Mouse (Mus musculus) lung, postnatal 36 days (tissue): ENCODE measurements around the gene Stambpl1.

Source experiments
- DNase-seq: peaks from one replicate; pipeline ENCODE4 v3.0.0; 2022; ENCODE audit warnings: mixed read lengths

The Stambpl1 gene

DNA sequence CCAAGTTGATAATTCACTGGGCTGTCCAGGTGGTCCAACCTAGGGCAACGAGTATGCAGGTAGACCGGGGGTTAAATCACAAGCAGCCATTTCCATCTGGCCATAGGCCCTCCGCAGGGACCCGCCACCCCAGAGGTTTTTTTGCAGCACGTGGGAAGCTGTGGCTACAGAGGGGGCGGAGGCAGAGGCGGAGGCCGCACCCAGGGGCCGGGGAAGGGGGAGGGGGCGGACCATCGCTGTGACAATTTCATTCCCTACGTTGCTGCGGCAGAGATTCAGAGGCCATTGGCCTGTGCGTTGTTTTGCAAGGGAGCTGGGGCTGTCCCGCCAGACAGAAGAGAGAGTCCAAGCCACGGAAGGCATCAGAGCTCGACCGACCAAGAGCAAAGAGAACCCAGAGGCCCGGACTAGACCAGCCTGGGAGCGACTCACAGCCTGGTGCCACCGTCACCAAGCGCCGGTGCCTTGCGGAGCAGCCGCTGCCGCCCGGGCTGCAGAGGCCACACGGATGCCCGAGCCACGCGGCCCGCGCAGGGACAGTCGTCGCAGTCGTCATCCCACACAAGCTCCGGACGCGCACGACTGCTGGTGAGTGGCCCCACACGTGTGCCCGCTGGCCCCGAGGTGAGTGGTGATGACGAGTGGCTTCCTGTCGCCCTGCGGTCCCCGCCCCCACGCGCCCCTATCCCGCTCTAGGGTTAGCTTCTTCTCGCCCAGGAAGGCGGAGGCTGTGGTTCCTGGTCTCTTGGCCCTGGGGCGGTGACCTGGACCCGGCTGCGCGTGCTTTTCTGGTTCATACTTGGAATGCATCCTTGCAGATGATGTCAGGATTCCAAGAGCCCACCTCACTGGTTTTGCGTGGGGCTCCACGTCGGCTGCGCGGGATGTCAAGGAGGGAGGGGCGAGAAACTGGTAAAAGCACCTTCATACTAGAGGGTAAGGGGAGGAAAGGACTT, at the start of gene Stambpl1:
TSS of gene Stambpl1 (plus strand) at position 222 of the 956 bp plus-strand sequence.
- peak; percentile 80 for DNase-seq

DNA sequence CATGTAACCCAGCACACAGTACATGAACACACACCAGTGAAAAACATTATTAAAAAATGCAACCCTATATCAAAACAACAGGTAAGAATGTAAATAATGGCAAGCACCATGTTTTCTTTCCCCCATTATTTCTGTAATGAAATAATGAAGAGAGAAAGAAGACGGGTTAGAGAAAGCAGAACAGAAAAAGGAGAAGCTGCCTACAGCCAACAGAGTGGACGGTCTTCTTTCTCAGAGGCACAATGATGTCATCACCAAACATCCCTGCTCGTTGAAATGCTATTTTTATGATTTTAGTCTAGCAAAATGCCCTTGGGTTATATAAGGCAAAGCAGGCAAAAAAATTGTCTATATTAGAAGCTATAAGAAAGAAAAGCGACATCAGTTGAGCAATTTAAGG, 43.6 kb upstream of the Stambpl1 start:
- DNase-seq, result no peak

- DNase-seq, result peak; percentile 41
Measured at GRCm38 (mm10) chr19:34151909-34152308, 40.1 kb upstream of the Stambpl1 start.

GRCm38 (mm10) chr19:34153263-34154144, 38.5 kb upstream of the Stambpl1 start:
- no peak for DNase-seq

DNA sequence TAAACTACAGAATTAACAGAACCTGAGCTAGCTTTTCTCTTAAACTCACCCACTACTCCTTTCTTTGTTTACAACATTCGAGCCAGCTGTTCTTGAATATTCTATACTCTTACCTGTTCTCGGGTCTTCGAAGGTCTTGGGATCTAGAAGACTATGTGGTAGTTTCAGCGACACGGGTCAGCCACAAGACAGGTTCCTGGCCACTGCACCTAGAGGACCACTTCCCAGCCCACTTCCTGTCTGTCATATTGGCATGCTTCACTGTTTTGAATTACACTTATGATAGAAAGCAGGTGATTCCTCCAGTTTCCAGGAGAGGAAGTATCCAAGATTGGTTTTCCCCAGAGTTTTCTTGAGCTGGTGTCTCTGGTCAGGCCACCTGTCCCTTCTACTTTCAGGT, 29.3 kb upstream of the Stambpl1 start:
- DNase-seq, result no peak

GRCm38 (mm10) chr19:34165891-34166290, 26.1 kb upstream of the Stambpl1 start, which contains the start of gene Ankrd22:
Gene Ankrd22, minus strand, starts transcription at chr19:34166053.
- DNase-seq, result peak; percentile 65

DNA sequence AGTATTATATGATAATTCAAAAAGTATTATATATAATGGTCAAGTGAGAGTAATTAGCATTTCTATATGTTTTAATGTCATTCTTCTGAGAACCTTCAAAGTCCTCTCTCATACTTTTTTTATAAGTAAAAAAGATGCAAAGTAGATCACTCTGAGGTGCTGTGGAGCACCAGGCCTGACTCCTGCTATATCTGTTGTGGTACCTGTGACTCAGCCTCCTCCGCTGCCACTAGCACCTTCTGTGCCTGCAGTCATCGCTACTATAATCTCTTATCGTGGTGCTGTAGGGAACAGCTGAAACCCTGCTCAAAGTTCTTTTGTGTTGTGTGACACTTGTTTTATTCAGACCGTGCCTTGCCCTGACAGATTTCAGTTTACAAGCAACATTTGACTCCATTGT, 25.6 kb upstream of the Stambpl1 start:
- no peak for DNase-seq

DNA sequence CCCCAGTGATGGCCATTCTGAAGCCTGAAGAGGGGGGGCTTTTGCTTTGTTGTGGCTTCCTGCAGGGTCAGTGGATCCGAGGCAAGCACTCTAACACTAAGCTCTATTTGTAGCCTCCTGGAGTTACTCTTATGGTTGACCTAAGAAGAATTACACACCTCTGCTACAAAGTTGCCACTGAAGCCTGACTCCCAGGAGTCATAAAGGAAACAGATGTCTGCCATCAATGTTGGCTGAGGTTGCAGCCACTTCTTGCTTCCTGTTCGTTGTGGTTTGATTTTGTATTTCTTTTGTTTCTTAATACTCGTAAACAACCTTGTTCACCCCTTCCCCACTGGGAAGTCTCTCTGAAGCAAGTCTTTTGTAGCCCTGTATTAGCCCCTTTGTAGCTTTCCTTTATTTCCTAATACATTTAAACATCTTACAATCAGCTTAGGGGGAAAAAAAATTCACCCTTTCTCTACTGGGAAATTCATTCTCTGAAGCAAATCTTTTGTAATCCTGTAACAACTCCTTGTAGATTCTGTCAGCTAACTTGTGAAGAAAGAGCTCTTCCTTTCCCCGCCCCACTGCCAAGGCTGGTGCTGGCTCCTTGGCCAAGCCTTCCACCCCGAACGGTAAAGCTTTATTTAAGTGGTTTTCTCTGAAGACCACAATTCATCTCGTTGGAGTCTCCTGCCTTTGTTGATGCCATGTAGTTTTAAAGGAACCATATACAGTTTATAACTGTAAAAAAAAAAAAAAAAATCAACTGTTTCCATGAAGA, 23.9 kb upstream of the Stambpl1 start:
- peak; percentile 39 for DNase-seq

DNA sequence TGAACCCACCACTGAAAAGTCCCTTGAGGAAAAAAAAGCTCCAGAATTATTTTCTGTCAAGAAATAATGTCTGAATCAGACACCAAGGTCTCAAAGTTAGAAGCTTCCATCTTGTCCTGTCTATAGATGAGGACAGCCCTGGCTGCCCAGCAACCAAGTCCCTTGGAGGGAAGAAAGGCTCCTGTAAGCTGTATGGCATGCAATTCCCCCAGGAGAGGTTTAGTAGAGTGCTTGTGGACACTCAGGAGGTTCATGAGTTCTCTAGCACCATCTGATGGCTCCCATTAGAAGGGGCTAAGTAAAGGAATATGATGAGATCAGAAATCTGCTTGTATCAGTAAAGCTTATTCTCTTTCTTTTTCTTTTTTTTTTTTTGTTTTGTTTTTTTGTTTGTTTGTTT, 22.9 kb upstream of the Stambpl1 start:
- DNase-seq, result no peak

DNA sequence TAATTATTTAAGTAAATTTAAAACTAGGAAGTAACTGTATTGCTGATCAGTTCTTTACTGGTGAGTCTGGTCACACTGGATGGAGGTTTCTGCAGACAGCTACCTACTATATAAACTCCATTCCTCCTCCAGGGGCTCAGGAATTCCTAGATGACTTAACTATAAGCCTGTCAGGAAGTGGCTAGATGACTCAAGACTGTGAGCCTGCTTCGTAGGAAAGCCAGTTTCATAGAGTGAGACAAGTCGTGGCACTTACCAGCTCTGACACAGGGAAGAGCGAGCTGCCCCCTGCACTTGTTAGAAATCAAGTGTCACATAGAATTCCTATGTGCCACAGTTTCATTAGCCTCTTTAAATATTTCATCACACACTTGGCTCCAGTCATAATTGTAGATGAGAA, 20.9 kb upstream of the Stambpl1 start:
- DNase-seq, result no peak

- no peak for DNase-seq
Measured at GRCm38 (mm10) chr19:34174004-34174403, 18.0 kb upstream of the Stambpl1 start.

GRCm38 (mm10) chr19:34179136-34179535, 12.9 kb upstream of the Stambpl1 start:
- DNase-seq, result no peak

GRCm38 (mm10) chr19:34180316-34180715, 11.7 kb upstream of the Stambpl1 start:
- no peak for DNase-seq

GRCm38 (mm10) chr19:34181234-34181633, 10.8 kb upstream of the Stambpl1 start:
- DNase-seq, result no peak

- no peak for DNase-seq
Measured at GRCm38 (mm10) chr19:34182490-34182889, 9.5 kb upstream of the Stambpl1 start.

DNA sequence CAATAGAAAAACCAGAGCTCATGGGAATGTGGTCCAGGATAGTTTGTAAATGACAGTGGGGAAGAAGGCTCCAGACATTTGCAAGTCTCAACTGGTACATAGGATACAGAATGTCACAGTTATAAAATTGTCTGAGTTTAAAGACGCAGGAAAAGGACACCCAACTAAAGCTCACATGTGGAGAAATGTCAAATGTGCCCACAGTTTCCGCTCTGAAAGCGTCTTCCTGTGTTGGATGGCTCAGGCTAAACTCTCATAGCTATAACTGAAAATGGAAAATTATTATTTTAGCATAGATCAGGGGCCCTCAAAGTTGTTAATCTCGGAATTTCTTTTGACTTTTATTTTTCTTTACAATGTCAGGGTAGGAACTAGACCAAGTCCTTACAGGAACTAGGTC, 5.2 kb upstream of the Stambpl1 start:
- no peak for DNase-seq

DNA sequence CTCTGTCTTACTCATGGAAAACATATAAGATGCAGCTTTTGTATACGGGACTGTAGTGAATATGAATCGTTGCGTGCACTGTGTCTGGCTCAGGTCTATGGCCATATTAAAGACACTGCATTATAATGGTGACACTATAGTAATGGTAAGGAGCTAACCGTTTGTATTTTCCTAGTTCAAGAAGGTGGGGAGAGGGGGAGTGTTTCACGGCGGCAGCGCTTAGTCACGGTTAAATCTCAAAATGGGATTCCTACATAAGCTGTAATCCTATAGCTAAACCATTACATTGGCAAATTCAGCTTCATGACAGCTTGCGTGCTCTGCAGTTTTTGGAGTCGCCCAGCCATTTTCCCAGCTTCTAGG, 403 bp upstream of the Stambpl1 start:
- DNase-seq, result no peak

GRCm38 (mm10) chr19:34193149-34193548, 1.1 kb downstream of the Stambpl1 start:
- peak; percentile 49 for DNase-seq

DNA sequence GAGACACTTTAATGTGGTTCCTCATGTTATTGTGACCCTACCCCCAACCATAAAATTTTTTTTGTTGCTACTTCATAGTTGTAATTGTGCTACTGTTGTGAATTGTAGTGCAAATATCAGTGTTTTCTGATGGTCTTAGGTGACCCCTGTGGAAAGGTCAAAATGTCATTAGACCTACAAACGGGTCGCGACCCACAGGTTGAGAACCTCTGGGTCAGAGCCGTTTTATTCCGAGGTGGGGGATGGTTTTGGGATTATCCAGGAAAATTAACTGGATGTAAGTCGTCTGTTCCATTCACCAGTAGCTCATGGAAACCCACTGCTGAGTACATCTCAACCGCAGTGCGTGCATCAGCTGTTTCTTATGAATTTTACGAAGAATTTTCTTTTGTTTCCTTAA, 1.7 kb downstream of the Stambpl1 start:
- no peak for DNase-seq

- no peak for DNase-seq
Measured at GRCm38 (mm10) chr19:34194132-34194745, 2.2 kb downstream of the Stambpl1 start.

DNA sequence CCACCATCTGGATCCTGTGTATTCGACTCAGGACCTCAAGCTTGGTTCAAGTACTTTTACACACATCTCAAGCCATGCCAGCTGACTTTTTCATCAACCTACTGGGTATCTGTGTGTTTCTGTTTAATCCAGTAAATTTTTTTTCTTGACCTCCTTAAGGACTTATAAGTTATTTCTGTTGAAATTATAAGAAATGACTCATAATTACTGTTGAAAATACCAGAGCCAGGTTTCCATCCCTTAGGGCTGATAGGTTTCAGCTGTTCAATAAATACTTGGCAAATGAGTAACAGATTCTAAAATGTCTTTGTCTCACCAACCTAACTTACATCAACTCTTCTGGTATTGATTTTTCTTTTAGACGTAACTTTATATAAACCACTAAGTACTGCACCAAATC, 3.0 kb downstream of the Stambpl1 start:
- DNase-seq, result no peak

- no peak for DNase-seq
Measured at GRCm38 (mm10) chr19:34198066-34198465, 6.0 kb downstream of the Stambpl1 start.
